Mouse (Mus musculus): Measurements from ENCODE around the gene Olfr1120.
"Not testable (repeated sequence)": the region's sequence is repeated elsewhere in the genome, so short reads cannot be mapped to it uniquely, and the experiment has no call there.

The Olfr1120 gene

DNA sequence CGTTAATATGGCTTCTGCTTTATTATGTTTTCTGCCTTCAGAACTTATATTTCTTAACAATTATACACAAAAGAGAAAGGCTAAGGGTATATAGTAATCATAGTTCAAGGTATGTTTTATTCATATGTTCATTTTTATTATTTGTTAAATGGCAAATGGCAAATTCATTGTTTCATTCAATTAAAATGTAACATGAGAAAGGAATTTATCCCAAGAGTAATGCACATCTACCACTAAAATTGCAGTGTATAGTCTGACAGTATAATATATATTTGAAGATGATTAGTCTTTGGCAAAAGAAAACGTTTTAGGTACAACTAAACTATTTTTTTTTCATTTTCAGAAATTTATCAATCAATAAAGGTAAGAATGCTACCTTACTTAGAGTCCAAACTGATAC is at the start of gene Olfr1120:
TSS of gene Olfr1120 (plus strand) at position 301 of the 400 bp plus-strand sequence.
- DNase-seq: no peak

GRCm38 (mm10) chr2:87307281-87307680 is 47.3 kb upstream of the Olfr1120 start, which contains the start of gene Olfr1118:
TSS of gene Olfr1118 (plus strand) at chr2:87307581.
- DNase-seq: no peak

GRCm38 (mm10) chr2:87360121-87360520 is 5.5 kb downstream of the Olfr1120 start:
- DNase-seq: not testable (repeated sequence)

- no peak for DNase-seq
These were observed 15.0 kb downstream of the Olfr1120 start, which contains the start of gene Olfr1121 for GRCm38 (mm10) chr2:87369595-87369994. TSS of gene Olfr1121 (plus strand) at chr2:87369895.

DNA sequence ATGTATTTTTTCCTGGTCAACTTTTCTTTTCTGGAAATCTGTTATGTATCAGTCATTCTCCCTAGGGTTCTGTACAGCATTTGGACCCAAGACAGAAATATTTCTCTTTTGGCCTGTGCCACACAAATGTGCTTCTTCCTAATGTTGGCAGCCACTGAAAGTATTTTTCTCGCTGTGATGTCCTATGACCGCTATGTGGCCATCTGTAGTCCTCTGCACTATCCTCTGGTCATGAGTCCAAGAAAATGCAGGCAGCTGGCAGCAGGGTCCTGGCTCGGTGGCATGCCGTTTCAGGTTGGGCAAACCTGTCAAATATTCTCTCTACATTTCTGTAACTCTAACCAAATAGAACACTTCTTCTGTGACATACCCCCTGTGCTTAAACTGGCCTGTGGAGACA is 17.1 kb downstream of the Olfr1120 start:
- no peak for DNase-seq

DNA sequence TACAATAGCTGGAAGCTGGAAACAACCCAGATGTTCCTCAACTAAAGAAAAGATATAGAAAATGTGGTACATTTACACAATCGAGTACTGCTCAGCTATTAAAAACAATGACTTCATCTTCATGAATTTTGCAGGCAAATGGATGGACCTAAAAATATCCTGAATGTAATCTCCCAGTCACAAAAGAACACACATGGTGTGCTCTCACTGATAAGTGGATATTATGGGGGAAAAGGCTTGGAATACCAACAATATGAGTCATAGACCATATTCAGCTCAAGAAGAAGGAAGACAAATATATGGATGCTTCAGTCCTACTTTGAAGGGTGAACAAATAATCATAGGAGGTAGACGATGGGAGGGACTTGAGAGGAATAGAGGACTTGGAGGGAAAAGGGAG is 29.3 kb downstream of the Olfr1120 start:
- no peak for DNase-seq

DNA sequence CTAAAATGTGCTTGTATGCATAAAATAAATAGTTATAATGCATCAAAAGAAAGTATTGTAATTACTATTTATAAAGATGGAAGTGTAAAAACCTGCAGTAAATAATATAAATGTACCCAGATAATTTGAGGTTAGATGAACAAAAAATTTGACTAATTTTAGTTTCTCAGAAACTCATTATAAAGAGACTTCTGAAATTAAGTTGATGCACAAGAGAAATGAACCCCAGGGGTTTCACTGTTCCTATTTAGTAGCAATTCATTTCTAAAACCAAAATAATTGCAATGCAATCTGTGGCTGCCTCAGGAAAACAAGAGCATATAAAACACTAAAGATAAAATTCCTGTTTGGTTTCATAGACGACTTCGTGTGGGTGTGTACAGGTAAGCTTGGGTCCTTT is 30.9 kb downstream of the Olfr1120 start, which contains the start of gene Olfr1122:
TSS of gene Olfr1122 (plus strand) at position 301 of the 400 bp plus-strand sequence.
- no peak for DNase-seq

DNA sequence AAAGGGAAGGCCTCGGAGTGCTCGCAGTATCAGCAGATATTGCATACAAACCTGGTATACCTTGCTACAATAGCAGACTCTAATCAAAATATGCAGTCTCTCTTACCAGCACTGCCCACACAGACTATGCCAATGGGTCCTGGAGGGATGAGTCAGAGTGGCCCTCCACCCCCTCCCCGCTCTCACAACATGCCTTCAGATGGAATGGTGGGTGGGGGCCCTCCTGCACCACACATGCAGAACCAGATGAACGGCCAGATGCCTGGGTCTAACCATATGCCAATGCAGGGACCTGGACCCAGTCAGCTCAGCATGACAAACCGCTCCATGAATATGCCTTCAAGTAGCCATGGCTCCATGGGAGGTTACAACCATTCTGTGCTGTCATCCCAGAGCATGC is 39.0 kb downstream of the Olfr1120 start:
- not testable (repeated sequence) for DNase-seq

DNA sequence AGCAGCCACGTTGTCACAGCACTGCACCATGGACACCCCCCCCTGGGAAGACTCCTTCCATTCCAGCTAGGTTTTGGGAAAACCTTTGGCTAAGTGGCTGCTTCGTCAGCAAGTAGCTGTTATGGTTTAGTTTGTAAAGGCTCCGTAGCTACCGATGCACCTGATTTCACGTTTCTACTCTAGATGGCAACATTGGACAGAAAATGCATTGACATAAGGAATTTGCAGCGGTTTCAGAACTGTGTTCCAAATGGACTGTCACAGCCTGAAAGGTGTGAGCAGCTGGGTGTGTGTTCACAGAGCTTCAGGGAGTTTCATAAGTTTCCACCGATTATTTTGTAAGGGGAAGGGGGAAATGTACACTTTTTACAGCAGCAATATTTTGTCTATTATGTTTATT is 40.1 kb downstream of the Olfr1120 start:
- DNase-seq: not testable (repeated sequence)

All from thymus, adult 18-20 months (tissue).